Mouse (Mus musculus): ENCODE measurements at regions not wholly inside any gene's neighbourhood (a gene's known extent, or its start where the extent isn't known, plus 50 kb on each side); places are given as distances from the start of the nearest gene placed in this dataset.

DNA sequence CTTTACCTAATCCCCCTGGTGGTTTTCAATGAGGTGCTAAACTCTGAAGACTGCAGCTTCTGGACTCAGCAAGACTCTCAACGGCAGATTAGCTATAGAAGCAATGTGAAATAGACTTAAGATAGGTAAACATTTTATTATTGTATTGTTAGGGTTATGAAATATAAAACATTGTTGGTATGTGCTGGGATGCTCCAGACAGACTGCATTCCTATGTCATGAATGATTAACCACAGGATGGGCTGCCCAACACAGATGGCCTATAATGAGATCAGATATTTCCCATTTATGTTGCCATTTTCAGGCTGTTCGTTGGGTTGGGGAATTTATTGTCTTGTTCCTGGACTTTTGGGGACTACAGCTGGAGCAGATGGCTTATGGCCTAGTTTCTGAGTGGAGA, 1711.3 kb upstream of the Cdh20 start:
- Histone ChIP-seq H3K4me3 (ENCODE audit: low read depth, low read length) (no peak overlapping the region), H3K36me3 (ENCODE audit: control insufficient read depth, insufficient read depth, low read length) (no peaks in the 10 kb centered on the region), H3K27ac (ENCODE audit: low read depth, low read length) (no peak overlapping the region), H3K4me2 (ENCODE audit: low read length) (no peak overlapping the region), H3K9ac (ENCODE audit: low read length) (no peak overlapping the region), H3K4me1 (ENCODE audit: control insufficient read depth, insufficient read depth, low read length) (no peaks in the 10 kb centered on the region), H3K9me3 (replicated peaks; ENCODE audit: control insufficient read depth, low read length) (no peaks in the 10 kb centered on the region), H3K27me3 (replicated peaks; ENCODE audit: control insufficient read depth, insufficient read depth, low read length) (no peaks in the 10 kb centered on the region)
- ATAC-seq = no peak
- 41% methylated on average over 2 of the region's 2 CpGs for WGBS
- no peak for DNase-seq (ENCODE audit: low spot score)

DNA sequence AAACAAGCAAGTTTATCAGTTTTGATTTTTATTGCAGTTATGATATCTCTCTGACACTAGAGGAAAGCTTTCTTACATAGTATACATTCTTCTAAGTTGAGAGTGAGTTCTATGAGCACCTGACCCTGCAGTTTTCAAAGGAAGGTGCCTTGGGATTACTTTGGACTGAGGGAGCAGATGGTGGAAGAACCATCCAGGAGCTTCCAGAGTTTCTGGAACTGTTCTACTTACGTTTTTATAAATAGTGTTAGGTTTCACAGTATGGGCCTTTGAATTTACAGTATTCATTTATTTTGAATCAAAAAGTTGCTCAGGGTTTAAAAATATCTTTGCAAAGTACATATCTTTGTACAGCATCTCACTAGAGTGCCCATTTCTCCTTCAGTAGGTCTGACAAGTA, 1697.3 kb upstream of the Cdh20 start:
- WGBS = 64% methylated on average over 1 of the region's 1 CpGs
- no peak for DNase-seq (ENCODE audit: low spot score)

DNA sequence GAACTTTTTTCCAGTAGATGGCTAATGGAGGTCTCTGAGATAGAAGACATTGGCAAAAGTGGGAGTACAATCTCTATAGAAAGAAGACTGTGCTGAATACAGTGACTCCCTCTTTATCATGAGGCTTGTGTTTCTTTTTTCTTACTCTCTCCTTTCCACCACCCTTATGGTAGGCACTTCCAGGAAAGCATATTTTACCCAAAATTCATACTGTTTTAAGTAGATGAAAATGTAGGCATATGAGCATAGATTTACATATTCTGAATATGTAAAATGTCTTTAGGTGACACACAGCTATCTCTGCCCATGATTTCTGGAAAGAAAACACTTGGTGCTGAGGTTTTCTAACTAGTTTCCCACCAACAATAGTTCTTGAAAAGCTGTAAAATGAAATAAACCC, 1691.7 kb upstream of the Cdh20 start:
- no peaks in the 10 kb centered on the region for H3K27me3 ChIP-seq (replicated peaks; ENCODE audit: control insufficient read depth, insufficient read depth, low read length)
- H3K9me3 ChIP-seq (replicated peaks; ENCODE audit: control insufficient read depth, low read length) = no peaks in the 10 kb centered on the region
- no peaks in the 10 kb centered on the region for H3K4me1 ChIP-seq (ENCODE audit: control insufficient read depth, insufficient read depth, low read length)
- no peak overlapping the region for H3K4me2 ChIP-seq (ENCODE audit: low read length)
- H3K9ac ChIP-seq (ENCODE audit: low read length) = no peak overlapping the region
- DNase-seq (ENCODE audit: low spot score) (no peak), ATAC-seq (no peak)
- H3K4me3 ChIP-seq (ENCODE audit: low read depth, low read length) = no peak overlapping the region
- no peak overlapping the region for H3K27ac ChIP-seq (ENCODE audit: low read depth, low read length)
- H3K36me3 ChIP-seq (ENCODE audit: control insufficient read depth, insufficient read depth, low read length) = no peaks in the 10 kb centered on the region

More for the DNA sequence above, 1697.3 kb upstream of the Cdh20 start:
- H3K27me3 ChIP-seq (replicated peaks; ENCODE audit: control insufficient read depth, insufficient read depth, low read length) = no peaks in the 10 kb centered on the region
- no peak overlapping the region for H3K9ac ChIP-seq (ENCODE audit: low read length)
- H3K27ac ChIP-seq (ENCODE audit: low read depth, low read length) = no peak overlapping the region
- no peaks in the 10 kb centered on the region for H3K36me3 ChIP-seq (ENCODE audit: control insufficient read depth, insufficient read depth, low read length)
- no peaks in the 10 kb centered on the region for H3K4me1 ChIP-seq (ENCODE audit: control insufficient read depth, insufficient read depth, low read length)
- H3K4me3 ChIP-seq (ENCODE audit: low read depth, low read length) = no peak overlapping the region
- no peaks in the 10 kb centered on the region for H3K9me3 ChIP-seq (replicated peaks; ENCODE audit: control insufficient read depth, low read length)
- no peak for ATAC-seq
- H3K4me2 ChIP-seq (ENCODE audit: low read length) = no peak overlapping the region

DNA sequence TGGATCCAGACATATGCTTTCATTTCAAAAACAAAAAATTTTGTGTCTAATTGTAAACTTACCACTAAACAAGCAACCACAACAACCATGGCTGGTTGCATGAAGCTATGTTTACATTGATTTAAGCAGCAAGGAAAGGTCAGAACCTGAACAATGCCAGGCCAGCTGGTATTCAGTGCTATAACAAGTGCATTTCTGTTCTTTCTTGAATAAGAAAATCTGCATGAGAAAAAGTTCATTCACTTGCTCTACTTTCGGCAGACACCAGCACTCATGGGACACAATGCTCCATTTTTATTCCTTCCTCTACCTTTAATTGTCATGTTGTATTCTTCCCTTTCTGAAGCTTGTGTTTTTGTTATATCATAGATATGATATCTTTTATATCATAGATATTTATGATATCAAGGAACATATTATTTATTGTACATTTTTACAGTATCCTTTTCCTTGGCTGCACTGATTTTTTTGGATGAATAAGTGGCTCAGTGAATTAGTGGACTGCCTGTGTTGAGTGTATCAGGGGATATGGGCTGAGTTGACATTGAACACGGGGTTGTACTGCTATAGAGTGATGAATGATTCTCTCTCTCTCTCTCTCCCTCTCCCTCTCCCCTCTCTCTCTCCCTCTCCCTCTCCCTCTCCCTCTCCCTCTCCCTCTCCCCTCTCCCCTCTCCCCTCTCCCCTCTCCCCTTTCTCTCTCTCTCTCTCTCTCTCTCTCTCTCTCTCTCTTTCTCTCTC, 1674.3 kb upstream of the Cdh20 start:
- Histone ChIP-seq H3K4me3 (ENCODE audit: low read depth, low read length) (no peak overlapping the region), H3K9ac (ENCODE audit: low read length) (no peak overlapping the region), H3K9me3 (replicated peaks; ENCODE audit: control insufficient read depth, low read length) (no peaks in the 10 kb centered on the region), H3K36me3 (ENCODE audit: control insufficient read depth, insufficient read depth, low read length) (no peaks in the 10 kb centered on the region), H3K4me1 (ENCODE audit: control insufficient read depth, insufficient read depth, low read length) (no peaks in the 10 kb centered on the region), H3K4me2 (ENCODE audit: low read length) (no peak overlapping the region), H3K27me3 (replicated peaks; ENCODE audit: control insufficient read depth, insufficient read depth, low read length) (no peaks in the 10 kb centered on the region), H3K27ac (ENCODE audit: low read depth, low read length) (no peak overlapping the region)
- 41% methylated on average over 2 of the region's 2 CpGs for WGBS
- DNase-seq (ENCODE audit: low spot score) (peak; percentile 17), ATAC-seq (0 out of 2 replicates have a peak, but pooled peaks have one; percentile 32)
